Mouse (Mus musculus) kidney, adult 2 months (tissue): Measurements from ENCODE around the gene Rad52. TPM values are rescaled to one million over a fixed set of nuclear protein-coding genes. Genes with fewer than 3 reads are reported as not detected.

Experiments used
- DNase-seq: peaks from one replicate; pipeline ENCODE4 v3.0.0; 2021
- H3K27ac ChIP-seq: fragments of 200-500 bp; 2 replicates; pipeline ENCODE4 v1.5.1; 2012; ENCODE audit warnings: low read depth, low read length, control low read depth, inconsistent platforms; ENCODE audit not compliant: insufficient read depth
- H3K27me3 ChIP-seq: fragments of 200-500 bp; replicated peaks from 2 replicates; pipeline ENCODE4 v1.6.1; 2012; ENCODE audit warnings: mild to moderate bottlenecking, moderate library complexity, low read length, inconsistent platforms; ENCODE audit not compliant: control insufficient read depth, insufficient read depth
- H3K36me3 ChIP-seq: fragments of 200-500 bp; 2 replicates; pipeline ENCODE4 v1.6.1; 2012; ENCODE audit warnings: mild to moderate bottlenecking, moderate library complexity, low read length, inconsistent platforms; ENCODE audit not compliant: control insufficient read depth, insufficient read depth
- H3K4me1 ChIP-seq: fragments of 200-500 bp; 2 replicates; pipeline ENCODE4 v1.6.1; 2011; ENCODE audit warnings: low read length; ENCODE audit not compliant: control insufficient read depth, insufficient read depth
- H3K4me3 ChIP-seq: fragments of 200-500 bp; 2 replicates; pipeline ENCODE4 v1.5.1; 2011; ENCODE audit warnings: mild to moderate bottlenecking, low read depth, low read length, control low read depth; ENCODE audit not compliant: insufficient read depth
- CTCF ChIP-seq: fragments of 200-500 bp; conservative IDR thresholded peaks from 2 replicates; pipeline ENCODE4 v1.5.1; 2011; ENCODE audit warnings: low read depth, mild to moderate bottlenecking, control low read depth, low read length, moderate library complexity, mixed read lengths; ENCODE audit not compliant: insufficient read depth, insufficient read length
- POLR2A ChIP-seq: fragments of 200-500 bp; IDR thresholded peaks from one replicate; pipeline ENCODE4 v1.6.1; 2011; ENCODE audit warnings: low read depth, low read length, control low read depth
- WGBS: fragments of 180-500 bp; shearing (Covaris S2); methylation state at CpG from one replicate; pipeline ENCODE4 v1.1.7; 2018; 5-methylcytosine and 5-hydroxymethylcytosine counted together
- polyA plus RNA-seq: library from polyadenylated mRNA; depleted of rRNA; stranded (reverse); fragments of >200 nt; gene quantifications from 2 replicates; pipeline ENCODE4 v1.2.3, GENCODE M21; 2012; rRNA removed

Rad52 gene
- polyA plus RNA-seq, 1 experiment, result 13.6 TPM

DNA sequence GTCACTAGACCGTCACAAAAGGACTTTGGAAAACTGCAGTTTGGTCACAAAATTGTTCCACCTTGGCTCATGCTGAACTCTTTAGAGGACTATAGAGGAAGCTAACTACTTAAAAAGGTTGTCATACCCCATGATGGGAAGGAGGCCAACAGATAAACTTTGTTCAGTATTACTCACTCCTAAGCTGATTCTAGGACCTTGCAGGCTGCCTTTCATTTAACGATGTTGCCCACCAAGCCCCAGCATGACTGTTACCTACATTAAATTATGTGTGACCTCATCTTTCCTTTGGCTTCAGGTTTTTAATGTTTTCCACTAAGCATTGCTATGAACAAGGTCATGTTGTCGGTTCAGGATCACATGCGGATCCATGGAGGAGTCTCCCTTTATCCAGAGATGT is 20.0 kb downstream of the Rad52 start:
- Histone ChIP-seq H3K27ac (no peak overlapping the region), H3K27me3 (no peaks in the 10 kb centered on the region), H3K4me1 (no peaks in the 10 kb centered on the region), H3K4me3 (no peak overlapping the region), H3K36me3 (peaks cover 12% of the 10 kb centered on the region)
- DNase-seq, result no peak
- WGBS, result 83% methylated on average over 4 of the region's 4 CpGs
- TF ChIP-seq CTCF (no peak), POLR2A (no peak)

- H3K4me3 ChIP-seq, result no peak overlapping the region
- TF ChIP-seq CTCF (peak; percentile 43), POLR2A (no peak)
- WGBS, result 42% methylated on average over 4 of the region's 4 CpGs
- H3K27ac ChIP-seq, result no peak overlapping the region
- DNase-seq, result peak; percentile 9
- H3K36me3 ChIP-seq, result peaks cover 18% of the 10 kb centered on the region
- no peaks in the 10 kb centered on the region for H3K4me1 ChIP-seq
- H3K27me3 ChIP-seq, result no peaks in the 10 kb centered on the region
These were observed 21.9 kb downstream of the Rad52 start for GRCm38 (mm10) chr6:119924235-119925005.

Other genes starting within 250 kb of the Rad52 start
- 8.0 and 8.1 TPM in 2 replicates for gene Erc1, start 54.5 kb upstream of the Rad52 start, polyA plus RNA-seq
- 135 and 155 TPM in 2 replicates for gene Wnk1, start 136.0 kb downstream of the Rad52 start, polyA plus RNA-seq
- gene Ninj2, start 190.7 kb downstream of the Rad52 start, polyA plus RNA-seq, result not detected in 2 replicates